Mouse (Mus musculus) left cerebral cortex, adult 8-10 months (tissue): ENCODE data around the gene Edn2. TPM values are rescaled to one million over a fixed set of nuclear protein-coding genes. Genes with fewer than 3 reads are reported as not detected.
A peak's percentile ranks its signal among the peaks of the same experiment; 100 is the strongest.

Experiments
- DNase-seq, 2 experiments: peaks; one replicate each; pipeline ENCODE4 v3.0.0; 2022; ENCODE audit warnings: low spot score in 2 of 2
- total RNA-seq, 4 experiments: library from RNA; stranded (reverse); gene quantifications; 2 replicates each; pipeline ENCODE4 v1.2.4; 2022

The Edn2 gene
- total RNA-seq, 4 experiments from 2014 or later = 0.23 to 0.25 TPM; not detected in 2

DNA sequence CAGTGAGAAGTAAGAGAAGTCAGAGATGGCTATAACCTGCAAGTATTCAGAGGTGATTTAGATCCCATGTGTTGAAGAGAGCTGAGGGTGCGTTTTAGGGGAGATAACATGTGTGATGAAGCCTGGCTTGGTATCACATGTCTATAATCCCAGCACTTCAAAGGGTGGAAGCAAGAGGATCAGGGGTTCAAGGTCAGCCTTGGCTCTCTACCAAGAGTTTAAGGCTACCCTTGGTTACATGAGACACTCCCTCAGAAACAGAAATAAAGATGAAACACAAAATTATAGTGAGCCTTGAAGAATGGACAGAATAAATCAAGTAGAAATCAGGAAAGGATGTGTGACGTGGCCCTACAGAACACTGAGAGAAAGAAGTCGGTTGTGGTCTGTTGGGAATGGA, 7.3 kb upstream of the Edn2 start:
- DNase-seq = no peak

- DNase-seq = no peak
Observed at GRCm38 (mm10) chr4:120158714-120159310, 2.2 kb upstream of the Edn2 start.

- no peak for DNase-seq
Observed at GRCm38 (mm10) chr4:120162586-120162985, 1.6 kb downstream of the Edn2 start.

DNA sequence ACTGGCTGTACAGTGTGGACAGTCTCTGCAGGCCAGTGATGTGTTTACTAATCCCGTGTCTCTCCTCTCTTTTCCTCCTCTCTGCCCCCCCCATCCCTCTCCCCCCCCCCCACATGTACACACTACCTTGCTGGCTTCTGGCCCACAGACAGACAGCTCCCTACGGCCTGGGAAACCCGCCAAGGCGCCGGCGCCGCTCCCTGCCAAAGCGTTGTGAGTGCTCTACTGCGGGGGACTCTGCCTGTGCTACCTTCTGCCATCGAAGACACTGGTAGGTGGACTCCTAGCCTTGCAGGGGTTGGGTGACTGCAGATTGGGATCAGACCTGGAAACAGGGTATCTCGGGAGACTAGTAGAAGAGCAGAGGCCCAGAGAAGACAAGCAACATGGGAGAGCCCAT, 2.2 kb downstream of the Edn2 start:
- DNase-seq = peak in 1 of 2 experiments; percentile 82

GRCm38 (mm10) chr4:120164316-120164715, 3.3 kb downstream of the Edn2 start:
- no peak for DNase-seq

DNA sequence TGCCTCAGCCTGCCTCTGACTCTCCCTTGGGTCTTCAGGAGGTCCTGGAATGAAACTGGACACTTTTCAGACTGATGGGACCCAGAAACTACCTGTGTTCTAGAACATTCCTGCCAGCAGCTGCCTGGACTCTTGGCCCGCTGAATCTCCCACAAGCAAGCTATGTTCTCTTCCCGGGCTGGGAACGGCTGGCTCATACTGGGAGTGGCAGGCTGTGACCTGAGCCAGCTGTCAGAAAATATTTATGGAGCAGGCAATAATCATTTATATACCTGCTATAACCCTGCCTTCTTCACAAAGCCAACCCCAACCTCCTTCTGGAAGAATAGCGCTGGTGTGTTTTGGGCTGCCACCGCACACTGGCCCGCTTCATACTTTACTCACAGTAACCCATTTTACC, 6.8 kb downstream of the Edn2 start:
- DNase-seq = no peak

GRCm38 (mm10) chr4:120168346-120168745, 7.3 kb downstream of the Edn2 start:
- no peak for DNase-seq

GRCm38 (mm10) chr4:120170387-120170936, 9.5 kb downstream of the Edn2 start:
- DNase-seq = no peak

DNA sequence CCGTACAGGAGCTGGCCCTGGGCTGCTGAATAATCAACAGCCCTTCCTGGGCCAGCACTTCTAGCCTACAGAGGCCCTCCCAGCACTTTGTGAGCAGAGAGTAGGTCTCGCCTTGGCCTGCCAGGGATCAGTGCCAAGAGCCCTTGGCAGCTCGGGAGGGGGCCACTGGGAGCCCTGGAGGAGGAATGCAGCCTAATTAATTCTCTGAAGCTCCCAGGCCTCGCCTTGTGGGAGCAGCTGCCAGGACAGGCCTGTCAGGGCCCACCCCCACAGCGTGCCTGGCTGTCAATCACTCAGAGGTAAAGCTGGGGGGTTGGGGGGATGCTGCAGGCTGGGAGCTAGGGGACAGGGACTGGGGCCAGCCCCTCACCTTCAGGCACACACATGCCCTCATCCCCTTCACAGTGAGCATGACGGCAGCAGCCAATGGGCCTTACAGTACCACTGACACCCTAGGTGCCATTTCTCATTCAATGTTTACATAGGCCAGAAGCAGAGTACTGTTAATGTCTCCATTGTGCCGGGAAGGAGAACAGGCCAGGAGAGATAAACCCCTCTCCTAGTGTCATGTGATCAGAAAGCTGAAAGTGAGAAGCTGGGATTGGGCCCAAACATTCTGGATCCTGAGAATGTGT, 11.2 kb downstream of the Edn2 start:
- peak in 1 of 2 experiments; percentile 56 for DNase-seq

DNA sequence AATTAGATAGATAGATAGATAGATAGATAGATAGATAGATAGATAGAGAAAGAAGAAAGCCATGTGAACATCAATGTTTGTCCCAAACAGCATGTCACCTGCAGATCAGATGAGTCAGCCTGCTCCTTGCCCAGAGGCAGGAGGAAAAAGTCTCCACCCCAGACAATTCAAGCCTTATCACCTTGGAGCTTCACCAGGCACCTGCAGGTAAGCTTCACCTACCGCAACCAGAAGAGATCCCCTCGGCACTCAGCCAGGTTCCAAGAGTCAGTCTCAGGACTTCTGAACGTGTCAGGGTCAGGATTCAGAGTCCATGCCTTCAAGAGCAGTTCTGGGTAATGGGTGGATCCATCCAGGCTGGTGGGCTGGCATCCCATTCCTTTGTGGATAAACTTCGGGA, 18.1 kb downstream of the Edn2 start:
- DNase-seq = no peak

DNA sequence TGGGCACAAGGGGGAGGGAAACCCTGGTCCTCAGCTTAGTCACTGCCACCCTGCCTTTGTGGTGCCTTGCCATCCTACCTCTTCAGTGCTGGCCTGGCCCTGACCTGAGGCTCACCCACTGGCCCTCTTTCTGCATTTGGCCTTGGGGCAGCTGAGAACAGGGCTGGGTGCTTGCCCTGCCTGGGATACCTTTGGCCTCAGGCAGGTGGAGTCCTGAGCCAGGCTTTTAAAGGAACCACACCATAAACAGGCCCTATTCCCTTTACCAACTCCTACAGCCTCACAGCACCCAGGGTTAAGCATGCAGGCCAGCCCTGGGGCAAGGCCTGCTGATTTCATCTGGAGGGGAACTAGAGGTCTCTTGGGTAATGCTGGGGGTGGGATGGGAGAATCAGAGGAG, 19.5 kb downstream of the Edn2 start:
- no peak for DNase-seq

- no peak for DNase-seq
Observed at GRCm38 (mm10) chr4:120184374-120184991, 23.5 kb downstream of the Edn2 start.

- DNase-seq = no peak
Observed at GRCm38 (mm10) chr4:120186441-120186840, 25.4 kb downstream of the Edn2 start.

DNA sequence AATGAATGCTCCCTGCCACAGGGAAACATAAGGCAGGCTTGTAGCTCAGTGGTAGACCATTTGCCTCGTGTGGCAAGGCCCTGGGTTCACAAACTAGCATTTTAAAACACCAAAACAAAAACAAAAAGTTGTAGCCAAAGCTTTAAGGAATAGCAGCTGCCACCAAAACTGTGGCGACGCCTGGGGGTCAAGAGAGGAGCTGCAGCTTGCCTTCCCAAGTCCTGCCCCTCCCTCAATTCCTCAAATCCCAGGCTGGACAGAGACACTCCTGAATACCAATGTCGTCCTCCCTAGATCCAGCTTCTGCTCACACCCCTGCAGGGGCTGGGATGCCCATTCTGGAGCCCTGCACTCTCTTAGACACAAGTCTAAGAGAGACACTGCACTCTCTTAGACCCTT, 25.9 kb downstream of the Edn2 start:
- no peak for DNase-seq

- no peak for DNase-seq
Observed at GRCm38 (mm10) chr4:120188204-120188603, 27.2 kb downstream of the Edn2 start.

- DNase-seq = peak; percentile 26 to 87
Observed at GRCm38 (mm10) chr4:120188651-120189161, 27.7 kb downstream of the Edn2 start.

- DNase-seq = peak in 1 of 2 experiments; percentile 71
Observed at GRCm38 (mm10) chr4:120189941-120190340, 28.9 kb downstream of the Edn2 start.

- DNase-seq = no peak
Observed at GRCm38 (mm10) chr4:120191987-120192386, 31.0 kb downstream of the Edn2 start.

GRCm38 (mm10) chr4:120194026-120194425, 33.0 kb downstream of the Edn2 start:
- DNase-seq = no peak

GRCm38 (mm10) chr4:120194965-120195364, 34.0 kb downstream of the Edn2 start:
- no peak for DNase-seq

DNA sequence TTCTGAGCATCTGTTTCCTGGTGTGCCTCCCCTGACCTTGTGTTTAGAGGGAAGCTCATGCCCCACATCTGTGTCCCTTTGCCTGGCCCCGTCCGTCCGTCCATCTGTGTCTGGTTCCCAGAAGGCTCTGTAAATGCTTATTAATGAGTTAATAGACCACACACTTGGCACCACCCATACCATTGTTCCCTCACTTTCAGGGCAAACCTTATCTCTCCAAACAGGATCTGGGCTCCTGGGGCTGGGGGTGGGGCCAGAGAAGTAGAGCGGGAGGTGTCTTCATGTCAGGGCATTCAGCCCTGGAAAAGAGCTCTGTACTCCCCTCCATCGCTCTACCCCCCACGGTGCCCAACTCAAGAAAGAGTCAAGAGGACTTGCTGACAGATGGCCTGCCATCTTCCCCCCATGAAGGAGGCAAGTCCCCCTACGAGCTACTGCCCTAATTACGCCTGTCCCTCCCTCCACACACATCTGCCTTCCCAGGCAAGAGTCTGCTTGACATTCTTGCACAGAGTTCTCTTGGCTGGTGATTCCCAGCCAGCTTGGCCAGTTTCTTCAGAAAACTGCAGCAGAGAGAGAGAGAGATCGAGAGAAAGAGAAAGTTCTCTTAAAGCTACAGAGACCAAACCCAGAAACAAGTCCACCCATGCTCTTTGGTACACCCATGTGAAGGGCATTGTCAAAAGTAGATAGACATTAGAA, 38.3 kb downstream of the Edn2 start:
- DNase-seq = no peak
